Mouse (Mus musculus) bone marrow macrophage, adult 2 months (primary cell): ENCODE data around the gene Ankrd35. TPM values are rescaled to one million over a fixed set of nuclear protein-coding genes. Genes with fewer than 3 reads are reported as not detected.
A peak's percentile ranks its signal among the peaks of the same experiment; 100 is the strongest.
"Not testable (repeated sequence)": the region's sequence is repeated elsewhere in the genome, so short reads cannot be mapped to it uniquely, and the experiment has no call there.

Experiments used
- H3K27ac ChIP-seq: 2 replicates; pipeline ENCODE4 v1.5.1; 2012; ENCODE audit warnings: low read depth, low read length; ENCODE audit not compliant: insufficient read depth
- H3K4me1 ChIP-seq: 2 replicates; pipeline ENCODE4 v1.6.1; 2012; ENCODE audit warnings: low read length; ENCODE audit not compliant: control insufficient read depth, insufficient read depth
- H3K4me3 ChIP-seq: 2 replicates; pipeline ENCODE4 v1.5.1; 2012; ENCODE audit warnings: mild to moderate bottlenecking, low read length, moderate library complexity; ENCODE audit not compliant: insufficient read depth
- CTCF ChIP-seq: IDR thresholded peaks from 2 replicates; pipeline ENCODE4 v1.5.1; 2012; ENCODE audit warnings: low read depth, mild to moderate bottlenecking, low read length, moderate library complexity
- POLR2A ChIP-seq: IDR thresholded peaks from 2 replicates; pipeline ENCODE4 v1.6.1; 2012; ENCODE audit warnings: mild to moderate bottlenecking, low read depth, low read length, borderline replicate concordance
- polyA plus RNA-seq: library from polyadenylated mRNA; stranded (reverse); fragments of >200 nt; gene quantifications from 2 replicates; pipeline ENCODE4 v1.2.4, GENCODE M21; 2012; ENCODE audit not compliant: missing spikeins, insufficient read depth, insufficient read length

Gene Ankrd35
- polyA plus RNA-seq, 1 experiment: not detected

GRCm38 (mm10) chr3:96728634-96729402 is 58.9 kb downstream of the Ankrd35 start:
- peak overlapping the region; percentile 85 for H3K27ac ChIP-seq
- H3K4me1 ChIP-seq: peaks cover 41% of the 10 kb centered on the region
- H3K4me3 ChIP-seq: peak overlapping the region; percentile 92
- TF ChIP-seq POLR2A: no peak
- TF ChIP-seq CTCF: no peak

GRCm38 (mm10) chr3:96729403-96729784 is 59.5 kb downstream of the Ankrd35 start:
- H3K4me1 ChIP-seq: peaks cover 42% of the 10 kb centered on the region
- H3K4me3 ChIP-seq: no peak overlapping the region
- TF ChIP-seq POLR2A (no peak), CTCF (no peak)
- H3K27ac ChIP-seq: no peak overlapping the region

GRCm38 (mm10) chr3:96730785-96731184 is 60.9 kb downstream of the Ankrd35 start:
- Histone ChIP-seq H3K4me3 (no peak overlapping the region), H3K4me1 (peaks cover 35% of the 10 kb centered on the region), H3K27ac (no peak overlapping the region)
- no peak for TF ChIP-seq CTCF
- TF ChIP-seq POLR2A: no peak

GRCm38 (mm10) chr3:96733984-96734383 is 64.1 kb downstream of the Ankrd35 start:
- H3K27ac ChIP-seq: no peak overlapping the region
- no peak overlapping the region for H3K4me3 ChIP-seq

GRCm38 (mm10) chr3:96735200-96735599 is 65.3 kb downstream of the Ankrd35 start:
- H3K4me1 ChIP-seq: peaks cover 53% of the 10 kb centered on the region
- TF ChIP-seq POLR2A: no peak
- no peak for TF ChIP-seq CTCF
- H3K27ac ChIP-seq: peak overlapping the region; percentile 26; the same call in 1 of the 2 replicates
- no peak overlapping the region for H3K4me3 ChIP-seq

More at GRCm38 (mm10) chr3:96733984-96734383, 64.1 kb downstream of the Ankrd35 start:
- peaks cover 52% of the 10 kb centered on the region for H3K4me1 ChIP-seq
- TF ChIP-seq POLR2A (no peak), CTCF (no peak)

GRCm38 (mm10) chr3:96737013-96737740 is 67.2 kb downstream of the Ankrd35 start:
- Histone ChIP-seq H3K27ac (no peak overlapping the region), H3K4me3 (no peak overlapping the region), H3K4me1 (peaks cover 43% of the 10 kb centered on the region)
- no peak for TF ChIP-seq CTCF
- no peak for TF ChIP-seq POLR2A

- Histone ChIP-seq H3K4me1 (peaks cover 46% of the 10 kb centered on the region), H3K4me3 (no peak overlapping the region), H3K27ac (no peak overlapping the region)
- TF ChIP-seq POLR2A (no peak), CTCF (no peak)
Measured at GRCm38 (mm10) chr3:96737995-96738394, 68.1 kb downstream of the Ankrd35 start.

GRCm38 (mm10) chr3:96740279-96740678 is 70.3 kb downstream of the Ankrd35 start:
- not testable (repeated sequence) for H3K27ac ChIP-seq, H3K4me3 ChIP-seq
- peaks cover 51% of the 10 kb centered on the region for H3K4me1 ChIP-seq

Other genes starting within 250 kb of the Ankrd35 start
- gene BC107364, start 217.8 kb upstream of the Ankrd35 start, polyA plus RNA-seq: not detected in 2 replicates
- not detected in 2 replicates for gene Hfe2, start 145.0 kb upstream of the Ankrd35 start, polyA plus RNA-seq
- gene Txnip, start 112.2 kb upstream of the Ankrd35 start, polyA plus RNA-seq: 868 and 944 TPM in 2 replicates
- gene Gm16253, start 93.1 kb upstream of the Ankrd35 start, polyA plus RNA-seq: not detected in 2 replicates
- gene Polr3gl, start 76.0 kb upstream of the Ankrd35 start, polyA plus RNA-seq: 111 and 129 TPM in 2 replicates
- 0.28 TPM in 1 of 2 replicates, not detected in the other for gene Ankrd34a, start 73.5 kb upstream of the Ankrd35 start, polyA plus RNA-seq
- gene Lix1l, start 69.0 kb upstream of the Ankrd35 start, polyA plus RNA-seq: 21.8 and 23.4 TPM in 2 replicates
- 109 and 163 TPM in 2 replicates for gene Rbm8a, start 40.2 kb upstream of the Ankrd35 start, polyA plus RNA-seq
- 25.7 and 32.6 TPM in 2 replicates for gene Pex11b, start 34.8 kb upstream of the Ankrd35 start, polyA plus RNA-seq
- not detected in 2 replicates for gene Gm42957, start 34.7 kb upstream of the Ankrd35 start, polyA plus RNA-seq
- gene Itga10, start 24.5 kb upstream of the Ankrd35 start, polyA plus RNA-seq: 0.28 and 0.44 TPM in 2 replicates
- gene Pias3, start 26.3 kb downstream of the Ankrd35 start, polyA plus RNA-seq: 43.5 and 44.0 TPM in 2 replicates
- gene Nudt17, start 38.4 kb downstream of the Ankrd35 start, polyA plus RNA-seq: not detected in 2 replicates
- gene Polr3c, start 57.5 kb downstream of the Ankrd35 start, polyA plus RNA-seq: 41.6 and 49.1 TPM in 2 replicates
- gene Rnf115, start 57.5 kb downstream of the Ankrd35 start, polyA plus RNA-seq: 69.5 and 74.8 TPM in 2 replicates
- not detected in 2 replicates for gene Pdzk1, start 159.2 kb downstream of the Ankrd35 start, polyA plus RNA-seq
- gene Cd160, start 159.2 kb downstream of the Ankrd35 start, polyA plus RNA-seq: not detected in 2 replicates
- gene Gja5, start 234.6 kb downstream of the Ankrd35 start, polyA plus RNA-seq: 0.31 TPM in 1 of 2 replicates, not detected in the other
- 21.4 and 22.8 TPM in 2 replicates for gene Gpr89, start 235.2 kb downstream of the Ankrd35 start, polyA plus RNA-seq